Mouse (Mus musculus) megakaryocyte progenitor cell, adult 5-6 weeks (primary cell): ENCODE results near the gene Zfand6. TPM values are rescaled to one million over a fixed set of nuclear protein-coding genes. Genes with fewer than 3 reads are reported as not detected.

Source experiments
- ATAC-seq: replicated peaks from 2 replicates; pipeline ENCODE4 v1.8.0; 2016; ENCODE audit warnings: mild to moderate bottlenecking, moderate TSS enrichment, inconsistent platforms; ENCODE audit not compliant: poor library complexity
- total RNA-seq, 2 experiments: library from RNA; stranded (forward) in 1 of 2; stranded (reverse) in 1 of 2; fragments of 157-497, 149-512 nt in 1 of 2; fragments of 200-1000 nt in 1 of 2; gene quantifications; 2 replicates each; pipeline versions ENCODE4 v1.2.3 to v1.2.4; 2015 to 2017

Zfand6 gene
- total RNA-seq, 2 experiments from 2014 or later, result 62.8 to 83.3 TPM

DNA sequence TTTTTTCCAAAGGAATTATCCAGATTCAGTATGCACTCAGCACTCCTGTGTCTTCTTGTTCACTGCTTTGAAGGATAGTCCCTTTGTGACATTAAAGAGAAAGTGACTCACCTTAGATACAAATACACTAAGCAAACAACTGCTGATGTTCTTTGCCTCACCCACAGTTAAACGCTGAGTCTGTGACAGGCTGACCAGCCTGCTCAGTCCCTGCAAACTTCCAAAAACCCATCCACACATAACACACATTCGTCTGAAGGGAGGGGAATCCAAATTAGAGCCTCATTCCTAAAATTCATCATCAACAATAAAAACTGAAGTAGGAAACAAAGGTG is 37.8 kb downstream of the Zfand6 start:
- no peak for ATAC-seq

DNA sequence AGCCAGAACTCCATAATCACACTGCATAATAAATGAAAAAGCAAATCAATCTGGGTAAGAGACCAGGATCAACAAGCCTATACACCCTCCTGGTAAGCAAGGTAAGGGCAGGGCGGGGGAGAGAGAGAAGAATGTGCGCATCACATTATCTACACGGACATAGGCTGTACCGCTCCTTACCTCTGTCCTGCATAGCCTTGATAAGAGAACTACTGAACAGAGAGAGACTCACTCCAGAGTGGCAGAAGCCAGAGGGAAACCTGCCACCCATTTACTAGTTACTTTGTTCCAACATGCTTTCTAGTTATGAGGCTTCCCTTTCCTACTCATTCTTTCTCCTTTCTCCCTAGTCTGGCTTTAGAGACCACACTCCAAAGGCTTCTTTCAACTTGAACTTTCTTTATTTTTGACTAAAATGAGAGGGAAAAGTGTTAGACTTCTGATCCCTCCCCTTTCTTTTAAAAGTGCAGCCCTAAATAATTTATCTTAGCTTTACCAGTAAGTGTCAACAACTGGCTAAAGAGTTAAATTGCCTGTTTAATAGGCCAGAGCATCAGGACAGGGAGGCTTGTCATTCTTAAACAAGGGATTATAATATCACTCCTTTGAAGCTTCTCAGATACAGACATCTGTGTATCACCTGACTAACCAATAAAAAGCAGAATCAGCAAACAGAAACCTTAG is 38.3 kb downstream of the Zfand6 start:
- ATAC-seq, result peak; percentile 97

DNA sequence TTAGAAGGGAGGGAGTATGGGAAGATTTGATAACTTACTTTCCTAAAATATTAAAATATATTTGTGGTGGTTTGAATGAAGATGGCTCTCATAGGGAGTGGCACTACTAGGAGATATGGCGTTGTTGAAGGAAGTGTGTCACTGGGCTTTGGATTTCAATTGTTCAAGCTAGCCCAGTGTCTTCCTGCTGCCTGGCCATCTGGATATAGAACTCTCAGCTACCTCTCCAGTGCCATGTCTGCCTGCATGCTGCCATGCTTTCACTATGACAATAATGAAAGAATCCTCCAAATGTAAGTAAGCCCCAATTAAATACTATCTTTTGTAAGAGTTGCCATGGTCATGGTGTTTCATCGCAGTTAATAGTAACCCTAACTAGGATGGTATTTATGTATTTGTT is 40.7 kb downstream of the Zfand6 start:
- ATAC-seq, result no peak

DNA sequence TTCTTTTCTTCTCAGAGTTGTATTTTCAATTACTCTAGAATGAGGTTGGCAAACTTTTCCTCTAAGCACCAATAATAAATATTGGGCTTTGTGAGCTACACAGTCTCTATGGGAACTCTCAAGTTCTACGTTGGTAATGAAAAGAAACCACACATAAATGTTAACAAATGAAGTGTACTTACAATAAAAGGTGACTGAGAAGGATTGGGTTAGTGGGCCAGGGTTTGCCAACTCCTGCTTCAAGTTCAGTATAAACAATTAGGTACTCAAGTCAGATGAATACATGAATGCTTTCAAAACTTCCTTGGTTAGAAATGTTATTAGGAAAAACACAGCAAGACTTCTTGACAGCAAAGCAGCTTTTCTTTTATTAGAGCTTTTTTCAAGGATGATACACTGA is 43.5 kb downstream of the Zfand6 start:
- no peak for ATAC-seq

DNA sequence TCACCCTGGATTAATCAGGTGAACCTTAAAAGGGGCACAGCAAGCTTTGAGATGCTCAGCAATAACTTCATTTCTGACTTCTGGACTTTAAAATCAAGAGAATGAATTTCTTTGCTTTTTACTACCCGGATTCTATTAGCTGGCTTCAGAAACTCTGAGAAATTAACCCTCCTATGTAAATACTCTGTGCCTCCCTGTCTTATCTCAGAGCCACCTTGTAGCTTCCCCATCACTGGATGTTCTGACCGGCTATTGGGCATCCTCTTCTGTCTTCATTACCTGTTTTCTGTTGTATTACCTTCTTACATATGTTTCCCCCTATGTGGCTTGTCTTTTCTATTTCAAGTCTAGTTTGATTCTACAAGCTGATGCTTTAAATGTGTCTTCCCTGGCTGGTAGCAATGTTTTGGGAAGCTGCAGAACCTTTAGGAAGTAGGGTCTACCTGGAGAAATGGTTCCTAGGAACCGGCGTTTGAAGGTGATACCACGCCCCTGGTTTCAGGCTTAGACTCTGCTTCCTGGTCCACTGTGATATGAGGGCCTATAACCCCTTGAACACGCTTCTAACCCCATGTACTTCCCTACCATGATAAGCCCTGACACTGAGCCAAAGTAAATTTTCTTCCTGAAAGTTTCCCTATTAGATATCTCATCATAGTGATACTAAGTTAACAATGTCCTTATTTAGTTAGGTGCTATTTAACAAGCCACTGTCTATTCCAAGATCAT is 46.3 kb downstream of the Zfand6 start:
- no peak for ATAC-seq

DNA sequence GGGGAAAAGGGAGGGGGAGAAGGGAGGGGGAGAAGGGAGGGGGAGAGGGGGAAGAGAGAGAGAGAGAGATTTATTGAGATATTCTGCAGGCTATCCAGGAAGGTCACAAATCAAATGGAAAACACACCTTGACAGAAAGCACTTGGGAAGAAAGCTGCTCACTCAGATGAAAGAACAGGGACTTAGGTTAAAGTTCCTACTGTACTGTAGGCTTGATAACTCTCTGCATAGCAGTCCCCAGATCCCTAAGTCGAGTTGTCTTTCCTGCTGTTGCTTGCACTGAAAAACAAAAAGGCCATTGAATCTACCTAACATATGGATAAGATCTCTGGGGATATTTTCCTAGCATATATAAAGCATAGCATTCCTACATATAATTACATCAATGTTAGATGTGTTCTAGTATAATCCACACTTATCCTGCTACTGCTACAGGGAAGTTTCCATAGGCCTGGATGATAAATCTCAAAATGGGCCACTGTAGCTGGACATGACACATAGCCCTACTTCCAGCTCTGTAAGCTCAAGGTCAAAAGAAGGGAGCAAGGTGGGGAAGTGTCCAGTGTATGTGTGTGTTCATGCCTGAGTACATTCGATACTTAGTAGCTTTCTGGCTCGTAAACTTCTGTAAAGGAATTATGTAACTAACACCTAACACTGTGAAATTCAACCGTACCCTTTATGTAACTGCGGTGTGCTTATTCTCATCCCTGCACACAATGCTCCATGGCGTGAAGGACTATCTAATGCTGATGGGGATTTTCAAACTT is 47.4 kb downstream of the Zfand6 start:
- no peak for ATAC-seq

DNA sequence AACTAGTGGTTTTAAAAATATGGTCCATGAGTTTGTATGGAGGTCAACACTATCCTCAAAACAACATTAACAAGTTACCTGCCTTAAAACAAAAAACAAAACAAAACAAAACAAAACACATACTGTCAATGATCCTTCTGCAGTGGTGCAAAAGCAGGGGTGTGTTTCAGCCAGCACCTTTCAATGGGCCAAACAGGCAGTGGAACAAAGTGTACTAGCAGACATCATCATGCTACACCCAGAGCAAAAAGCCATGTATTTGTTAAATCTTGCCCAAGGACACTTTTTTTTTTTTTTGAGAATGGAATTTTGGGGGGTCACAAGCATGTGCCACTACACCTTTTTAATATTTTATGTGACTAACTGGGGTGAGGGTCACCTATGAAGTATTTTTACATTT is 52.8 kb downstream of the Zfand6 start:
- no peak for ATAC-seq

DNA sequence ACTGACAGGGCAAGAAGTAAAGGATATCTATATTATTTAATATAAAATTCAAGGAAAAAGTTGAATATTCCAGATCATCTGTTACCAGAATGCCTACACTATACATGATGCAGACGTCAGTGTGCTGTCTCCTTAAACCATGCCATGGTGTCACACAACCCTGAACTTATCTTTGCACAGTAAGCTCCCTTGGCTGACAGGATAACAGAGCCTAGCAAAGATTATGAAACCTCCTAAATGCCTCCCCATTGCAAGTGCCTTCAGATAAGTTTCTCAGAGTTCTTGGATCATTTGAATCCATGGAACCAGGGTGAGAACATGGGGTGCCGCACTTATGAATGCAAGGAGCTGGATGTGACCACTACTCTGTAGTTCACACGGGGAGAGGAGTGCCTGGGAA is 57.9 kb downstream of the Zfand6 start:
- peak; percentile 84 for ATAC-seq

DNA sequence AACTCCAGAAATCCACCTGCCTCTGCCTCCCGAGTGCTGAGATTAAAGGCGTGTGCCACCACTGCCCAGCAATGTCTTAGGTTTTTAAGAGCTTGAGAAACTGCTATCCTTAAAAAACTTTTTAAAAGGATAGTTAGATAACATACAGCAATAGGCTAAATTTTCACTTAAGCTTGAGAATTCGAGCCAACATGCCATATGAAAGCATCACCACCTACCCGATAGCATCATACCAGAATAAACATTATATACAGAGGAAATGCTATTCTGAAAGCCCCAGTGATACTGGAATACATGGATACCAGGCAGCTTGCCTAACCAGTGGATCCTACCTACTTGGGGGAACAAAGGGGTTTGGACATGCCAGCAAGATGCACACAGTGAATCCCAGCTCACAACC is 66.0 kb downstream of the Zfand6 start:
- no peak for ATAC-seq

DNA sequence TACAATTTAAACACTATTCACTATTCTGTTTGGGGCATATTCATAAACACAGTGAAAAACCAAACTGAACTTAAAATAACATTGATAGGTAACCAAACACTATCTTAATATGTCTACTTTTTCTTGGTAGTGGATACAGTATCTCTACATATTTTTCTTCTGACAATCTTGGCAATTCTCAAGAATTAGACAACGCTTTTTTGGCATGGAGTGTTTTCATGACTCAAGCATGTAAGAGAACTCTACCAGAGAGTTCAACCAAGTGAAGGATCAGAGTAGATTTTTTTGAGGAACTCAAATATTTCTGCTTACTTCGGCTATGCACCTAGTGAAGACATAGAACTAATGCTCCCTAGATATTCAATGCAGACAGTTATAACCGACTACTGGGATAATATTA is 68.8 kb downstream of the Zfand6 start:
- no peak for ATAC-seq

DNA sequence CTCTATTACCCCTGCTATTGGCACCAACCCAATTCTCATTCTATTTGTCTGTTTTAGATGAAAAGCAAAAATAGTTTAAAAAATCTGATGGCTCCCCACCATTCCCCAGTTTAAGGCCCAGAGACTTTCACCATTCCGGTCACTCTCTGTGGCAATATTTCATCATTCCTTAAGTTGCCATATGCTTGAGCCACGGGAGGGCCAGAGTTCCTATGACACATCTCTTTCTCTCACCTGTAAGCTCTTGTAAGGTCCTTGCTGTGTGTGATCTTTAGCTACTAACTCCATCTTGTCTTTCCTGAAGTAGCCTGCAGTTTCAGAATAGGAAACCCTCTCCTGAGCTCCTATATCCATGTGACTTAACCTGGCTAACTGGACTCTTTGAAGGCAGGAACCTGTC is 70.8 kb downstream of the Zfand6 start:
- no peak for ATAC-seq

DNA sequence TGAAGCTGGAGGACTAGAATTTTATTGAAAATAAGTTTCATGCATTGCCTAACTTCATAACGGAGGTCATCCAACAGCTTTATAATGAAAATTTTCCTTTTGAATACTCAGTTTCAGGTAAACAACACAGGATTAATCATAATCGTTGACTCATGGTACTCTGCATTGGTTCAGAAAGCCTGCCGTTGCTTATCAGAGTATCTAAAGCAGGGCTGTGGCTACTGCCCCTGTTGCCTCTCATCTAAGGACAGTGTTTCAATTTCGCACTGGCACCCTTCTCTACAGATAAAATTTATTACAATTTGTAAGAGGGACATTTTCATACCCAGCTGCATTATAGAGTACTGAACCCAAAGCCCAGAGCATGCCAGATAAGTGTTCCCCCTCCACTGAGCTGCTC is 77.3 kb downstream of the Zfand6 start:
- ATAC-seq, result peak; percentile 54

DNA sequence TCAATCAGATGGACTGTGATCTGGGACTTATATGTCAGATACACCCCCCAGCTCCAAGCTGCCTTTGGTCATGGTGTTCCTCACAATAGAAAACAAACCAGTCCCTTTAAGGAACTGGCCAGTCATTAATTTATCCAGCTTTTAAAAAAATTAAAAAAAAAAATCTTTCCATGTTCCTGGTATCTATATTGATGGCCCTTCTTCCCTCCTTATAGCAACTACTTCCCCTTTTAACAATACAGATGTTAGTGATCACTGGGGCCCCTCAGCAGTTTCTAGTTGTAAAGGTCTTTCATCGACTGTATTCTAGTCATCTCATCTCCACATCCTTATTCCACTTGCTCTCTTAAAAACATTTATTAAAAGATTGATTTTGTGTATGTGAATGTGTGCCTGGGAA is 78.2 kb downstream of the Zfand6 start:
- ATAC-seq, result peak; percentile 54

DNA sequence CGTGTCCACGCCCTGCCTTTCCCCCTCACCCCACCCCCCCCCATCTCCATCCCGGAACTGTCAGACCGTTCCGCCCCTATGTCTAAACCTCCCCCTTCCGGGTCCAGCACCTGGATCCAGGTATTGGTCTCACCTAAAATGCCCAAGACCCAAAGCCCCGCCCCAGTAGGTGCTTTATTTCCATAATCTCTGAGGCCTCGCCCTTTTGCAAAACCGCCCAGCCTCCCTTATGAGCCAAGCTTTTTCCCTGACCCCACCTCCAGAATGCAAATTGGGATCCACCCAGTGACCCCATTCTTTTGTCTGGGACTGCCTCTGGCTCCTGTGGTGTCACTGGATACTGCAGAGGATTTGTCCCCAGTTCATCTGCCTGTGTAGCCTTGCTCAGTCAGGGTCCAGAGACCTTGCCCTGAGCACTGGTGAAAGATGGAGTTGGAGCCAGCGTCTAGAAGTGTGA is 83.4 kb downstream of the Zfand6 start, which contains the start of gene Fah:
TSS of gene Fah (minus strand) at position 430 of the 457 bp plus-strand sequence.
- 0 out of 2 replicates have a peak, but pooled peaks have one; percentile 18 for ATAC-seq

DNA sequence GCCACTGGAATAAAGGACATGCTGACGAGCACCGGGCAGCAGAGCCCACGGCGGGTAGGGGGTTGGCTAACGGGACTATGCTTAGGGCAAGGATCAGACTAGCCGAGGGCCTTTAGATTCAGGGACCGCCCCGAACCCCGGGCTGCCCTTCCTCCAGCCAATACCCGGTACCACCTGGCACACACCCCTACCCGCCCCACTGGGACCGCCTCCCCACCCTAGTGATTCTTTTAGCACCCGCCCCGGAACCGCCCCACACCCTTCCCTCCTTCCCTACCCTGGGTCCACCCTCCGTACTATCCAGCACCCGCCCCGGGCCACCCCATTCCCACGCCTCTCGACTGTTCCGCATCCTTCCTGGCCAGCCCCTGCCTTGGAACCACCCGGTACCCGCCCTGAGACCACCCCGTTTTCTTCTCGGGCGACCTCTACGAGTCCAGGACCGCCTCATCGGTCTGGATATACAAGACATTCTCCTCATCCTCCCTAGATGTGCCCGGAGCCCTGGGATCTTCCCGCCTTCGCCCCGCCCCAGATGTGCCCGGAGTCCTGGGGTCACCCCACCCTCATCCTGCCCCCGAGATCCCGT is 84.0 kb downstream of the Zfand6 start:
- peak; percentile 74 for ATAC-seq

DNA sequence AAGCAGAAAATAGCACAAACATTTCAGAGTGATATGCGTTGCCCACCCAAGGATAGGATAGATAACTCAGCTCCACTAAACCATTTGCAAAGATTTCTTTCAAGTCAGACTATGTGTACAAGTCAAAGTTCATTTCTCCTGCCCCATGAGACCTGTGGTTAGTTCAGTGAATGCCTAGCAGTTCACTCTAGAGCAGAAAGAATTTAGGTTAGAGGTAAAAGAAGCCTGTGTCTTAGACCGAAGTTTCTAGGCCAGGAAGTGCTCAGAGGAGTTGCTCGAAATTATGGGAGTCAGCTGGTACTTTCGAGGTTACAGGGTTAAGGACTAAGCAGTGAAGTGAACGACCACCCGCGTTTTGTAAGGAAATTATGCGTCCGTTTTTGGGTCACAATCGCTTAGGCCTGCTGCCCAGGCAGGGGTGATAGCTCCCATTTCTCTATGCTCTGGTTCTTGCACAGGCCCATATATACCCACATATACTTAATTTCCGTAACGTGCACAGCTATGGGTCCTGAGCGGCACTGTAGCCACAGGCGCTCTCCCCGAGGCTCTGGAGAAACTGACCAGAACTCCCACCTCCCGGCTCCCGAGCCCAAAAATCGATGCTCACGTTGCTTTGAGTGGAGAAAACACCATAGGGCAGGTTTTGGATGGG is 84.6 kb downstream of the Zfand6 start:
- ATAC-seq, result peak; percentile 14; the same call in 1 of the 2 replicates

DNA sequence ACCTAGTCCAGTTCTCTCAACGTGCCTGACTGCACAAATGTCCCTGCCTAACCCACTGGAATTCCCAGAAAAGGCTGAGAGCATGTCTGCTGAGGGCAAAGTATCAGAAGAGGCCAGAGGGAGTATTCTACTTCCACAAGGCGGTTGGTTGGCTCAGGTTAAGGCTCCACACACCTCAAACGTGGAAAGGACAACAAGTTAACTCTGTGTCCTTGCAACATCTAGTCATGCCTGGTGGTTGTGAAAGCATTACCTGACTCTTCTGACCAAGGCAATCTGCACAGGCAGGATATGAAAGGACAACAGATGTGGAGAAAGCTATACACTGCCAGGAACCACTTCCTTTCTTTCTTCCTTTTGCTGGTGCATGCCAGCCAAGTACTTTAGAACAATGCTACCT is 85.3 kb downstream of the Zfand6 start:
- peak; percentile 35 for ATAC-seq

DNA sequence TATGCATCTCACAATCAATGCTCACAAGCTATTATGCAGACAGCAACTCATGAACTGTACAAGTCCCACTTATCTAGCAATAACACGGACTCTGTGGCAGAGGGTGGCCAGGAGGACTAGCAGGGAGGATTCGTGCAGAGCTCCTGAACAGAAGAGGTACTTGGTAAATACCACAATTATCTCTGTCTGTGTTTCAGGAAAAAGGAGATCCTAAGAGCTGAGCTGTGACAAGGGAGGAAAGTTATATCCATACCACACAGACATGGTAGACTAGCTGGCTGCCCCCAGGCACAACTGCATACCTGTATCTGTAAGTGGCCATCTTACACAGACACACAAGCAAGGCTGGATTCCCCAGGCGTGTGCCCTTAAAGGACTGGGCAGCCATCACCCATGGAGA is 88.4 kb downstream of the Zfand6 start:
- no peak for ATAC-seq

DNA sequence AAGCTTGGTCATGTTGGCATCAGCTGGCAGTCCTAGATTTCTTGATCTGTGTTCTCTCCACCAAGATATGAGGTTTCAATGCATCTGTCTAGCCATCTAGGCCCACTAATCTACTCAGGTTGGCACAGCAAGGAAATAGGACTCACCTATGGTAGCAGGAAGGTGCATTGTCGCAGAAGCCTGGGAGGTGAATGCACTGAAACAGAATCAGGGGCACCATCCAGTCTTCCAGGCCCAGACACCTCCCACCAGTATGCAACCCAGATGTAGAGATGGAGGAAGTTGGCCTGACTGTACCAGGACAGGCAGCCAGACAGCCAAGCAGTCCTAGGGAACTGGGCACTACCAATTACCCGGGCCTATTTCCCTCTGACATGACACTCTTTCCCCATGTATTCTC is 89.1 kb downstream of the Zfand6 start:
- no peak for ATAC-seq

DNA sequence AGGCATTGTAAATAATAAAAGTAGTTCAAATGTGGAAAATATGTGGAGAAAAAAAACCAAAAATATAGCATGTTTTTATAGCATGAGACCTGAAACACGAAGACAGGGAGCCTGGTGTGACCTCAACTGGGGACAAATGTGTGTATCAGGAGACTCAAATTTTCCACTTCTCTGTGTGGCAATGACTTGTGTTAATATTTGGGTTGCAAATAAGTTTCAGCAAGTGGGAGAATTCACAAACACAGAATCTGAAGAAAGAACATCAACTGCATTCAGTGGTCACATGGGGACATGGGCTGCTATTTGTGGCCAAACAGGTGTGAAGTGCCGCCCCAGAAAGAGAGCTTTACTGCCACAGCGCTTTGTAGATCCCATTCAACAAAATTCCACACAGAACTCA is 93.1 kb downstream of the Zfand6 start:
- ATAC-seq, result no peak

DNA sequence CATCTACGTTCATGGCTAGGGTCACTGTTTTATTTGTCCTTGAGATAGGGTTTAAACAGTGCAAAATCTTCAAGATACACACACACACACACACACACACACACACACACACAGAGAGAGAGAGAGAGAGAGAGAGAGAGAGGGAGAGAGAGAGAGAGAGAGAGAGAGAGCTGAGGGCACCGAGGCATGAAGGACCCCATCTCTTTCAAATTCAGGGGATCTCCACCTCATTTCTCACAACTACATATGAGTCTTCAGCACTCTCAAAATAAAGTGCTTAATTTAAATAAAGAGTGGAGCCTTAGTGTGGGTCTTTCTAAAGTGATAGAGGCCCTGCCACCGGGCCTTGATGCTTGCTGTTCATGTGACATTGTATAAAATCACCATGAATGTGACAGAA is 93.8 kb downstream of the Zfand6 start:
- ATAC-seq, result no peak
